Mouse (Mus musculus): ENCODE measurements around the gene Ppp1r14d. TPM values are rescaled to one million over a fixed set of nuclear protein-coding genes. Genes with fewer than 3 reads are reported as not detected.
A peak's percentile ranks its signal among the peaks of the same experiment; 100 is the strongest.

Gene Ppp1r14d
- 0.72 and 1.4 TPM in 2 replicates for polyA plus RNA-seq (2012; rRNA removed)

DNA sequence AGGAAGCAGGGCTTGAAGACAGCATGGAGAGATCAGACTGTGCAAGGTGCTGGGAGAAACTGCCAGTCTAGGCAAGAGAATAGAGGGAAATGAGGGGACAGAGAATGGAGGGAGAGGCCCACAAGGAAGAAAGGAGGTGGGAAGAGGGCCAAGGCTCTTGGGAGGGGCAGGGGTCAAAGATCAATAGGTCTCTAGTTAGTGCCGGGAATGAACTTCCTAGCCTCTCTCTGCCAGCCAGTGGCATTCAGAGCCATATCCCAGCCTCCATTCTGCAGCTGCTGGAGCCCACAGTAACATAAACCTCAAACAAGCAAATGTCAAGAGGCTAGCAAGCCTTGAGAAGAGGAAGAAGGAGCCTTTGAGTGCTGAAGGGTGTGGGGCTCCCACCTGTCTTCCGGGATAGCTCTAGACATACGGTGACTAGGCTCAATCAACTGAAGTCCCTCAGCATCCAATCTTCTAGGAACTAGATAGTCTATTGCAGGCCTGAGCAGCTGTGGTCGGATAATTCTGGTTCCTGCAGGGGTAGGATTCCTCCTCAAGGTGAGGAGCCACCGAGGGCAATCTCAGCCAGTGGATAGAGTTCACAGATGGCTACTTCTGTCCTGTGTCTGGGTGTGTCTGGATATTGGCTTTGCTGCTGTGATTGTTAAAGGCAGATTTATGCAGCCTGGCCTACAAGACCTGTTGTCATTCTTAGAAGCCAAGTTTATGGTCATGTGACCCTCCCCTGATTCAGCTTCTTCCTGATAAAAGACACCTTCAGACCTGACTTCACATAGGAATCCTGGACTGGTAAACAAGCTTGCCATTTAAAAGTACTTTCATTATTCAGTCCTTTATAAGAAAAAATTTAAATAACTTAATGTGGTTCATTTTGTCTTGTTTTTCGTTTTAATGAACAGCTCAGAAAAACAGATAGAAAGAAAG is at the start of gene Ppp1r14d:
Gene Ppp1r14d, minus strand, starts transcription at position 132 of the 930 bp plus-strand sequence.
- DNase-seq (ENCODE audit: low spot score) = no peak

DNA sequence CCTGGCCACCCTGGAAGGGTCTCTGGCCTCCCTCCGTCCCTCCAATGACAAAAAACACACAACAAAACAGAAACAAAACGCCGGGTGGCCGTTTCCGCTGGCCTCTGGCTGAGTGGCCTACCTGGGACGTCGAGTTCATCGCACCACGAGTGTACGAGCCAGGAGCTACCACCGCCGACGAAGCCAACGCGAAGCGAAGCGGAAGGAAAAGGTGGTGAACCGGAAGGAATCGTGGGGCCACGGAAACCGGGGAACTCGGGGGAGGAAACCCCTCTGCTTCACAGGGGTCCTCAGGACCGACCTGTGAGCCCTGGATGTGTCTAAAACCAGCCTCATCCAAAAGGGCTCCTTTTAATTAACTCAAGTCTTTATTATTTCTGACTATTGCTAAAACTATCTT is 48.1 kb upstream of the Ppp1r14d start:
- DNase-seq (ENCODE audit: low spot score) = no peak

DNA sequence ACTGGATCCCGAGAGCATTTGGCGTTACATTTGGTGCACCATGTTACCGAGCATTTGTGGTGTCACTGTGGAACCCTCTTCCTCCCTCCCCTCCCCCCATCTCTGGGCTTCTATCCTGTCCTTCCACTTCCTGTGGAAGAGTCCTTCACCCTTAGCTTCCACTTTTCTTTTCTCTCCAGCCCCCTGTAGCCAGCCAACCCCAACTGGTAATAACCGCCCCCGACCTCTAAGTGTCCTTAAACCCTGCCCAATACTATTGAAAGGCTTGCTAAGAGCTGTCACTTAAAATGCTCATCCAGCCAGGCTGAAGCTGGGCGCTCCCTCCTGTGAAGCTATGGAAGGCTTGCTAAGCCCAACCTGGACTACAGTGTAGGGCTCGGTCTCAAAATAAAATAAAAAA is 47.2 kb upstream of the Ppp1r14d start:
- no peak for DNase-seq (ENCODE audit: low spot score)

DNA sequence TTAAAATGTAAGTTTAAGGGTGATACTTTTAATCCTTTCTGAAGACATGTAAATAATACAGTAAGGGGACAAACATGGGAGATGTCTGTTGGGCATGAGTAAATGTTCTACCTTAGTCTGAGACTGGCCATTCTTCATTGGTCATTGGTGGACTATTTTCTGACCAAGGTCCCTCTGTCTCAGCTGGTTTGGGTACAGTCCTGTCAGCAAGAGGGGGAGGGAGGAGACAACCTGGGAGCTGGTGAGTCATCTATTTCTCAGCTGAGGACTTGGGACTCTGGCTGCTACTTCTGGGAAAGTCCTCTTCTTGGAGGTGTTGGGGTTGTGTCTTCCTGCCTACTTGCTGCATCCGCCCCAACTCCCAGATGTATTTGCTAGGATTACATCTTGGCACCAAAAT is 44.4 kb upstream of the Ppp1r14d start:
- DNase-seq (ENCODE audit: low spot score) = no peak

DNA sequence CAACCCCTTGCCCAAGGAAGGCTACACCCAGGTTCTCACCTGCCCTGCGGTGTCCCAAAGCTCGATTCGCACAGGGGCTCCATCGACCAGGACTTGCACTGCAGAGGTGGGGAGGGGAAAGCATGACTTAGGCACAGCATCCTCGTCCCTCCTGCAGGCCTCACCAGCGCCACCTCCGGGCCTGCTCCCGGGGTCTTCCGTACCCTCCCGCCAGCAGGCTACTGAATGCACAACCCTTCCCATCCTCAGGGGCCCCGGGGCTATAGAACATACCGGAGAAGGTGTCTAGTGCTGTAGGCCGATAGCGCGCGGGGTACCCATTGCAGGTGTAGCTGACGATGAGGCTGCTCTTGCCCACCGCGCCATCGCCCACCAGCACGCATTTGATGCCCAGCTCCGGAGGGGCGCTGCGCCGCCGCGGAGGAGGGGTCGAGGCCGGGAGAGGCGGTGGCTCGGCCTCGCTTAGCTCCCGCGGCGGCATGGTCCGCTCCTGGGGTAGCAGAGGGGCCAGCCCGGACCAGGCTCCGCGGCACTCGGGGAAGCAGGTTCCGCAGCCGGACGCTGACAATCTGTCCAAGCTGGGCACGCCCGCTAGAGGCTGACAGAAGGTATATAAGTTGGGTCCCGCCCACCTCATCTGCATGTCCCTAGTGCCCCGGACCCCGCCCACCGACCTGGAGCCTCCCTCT is 41.1 kb upstream of the Ppp1r14d start, which contains the start of gene Rhov:
Gene Rhov, minus strand, starts transcription at position 630 of the 689 bp plus-strand sequence.
- peak; percentile 63 for DNase-seq (ENCODE audit: low spot score)

DNA sequence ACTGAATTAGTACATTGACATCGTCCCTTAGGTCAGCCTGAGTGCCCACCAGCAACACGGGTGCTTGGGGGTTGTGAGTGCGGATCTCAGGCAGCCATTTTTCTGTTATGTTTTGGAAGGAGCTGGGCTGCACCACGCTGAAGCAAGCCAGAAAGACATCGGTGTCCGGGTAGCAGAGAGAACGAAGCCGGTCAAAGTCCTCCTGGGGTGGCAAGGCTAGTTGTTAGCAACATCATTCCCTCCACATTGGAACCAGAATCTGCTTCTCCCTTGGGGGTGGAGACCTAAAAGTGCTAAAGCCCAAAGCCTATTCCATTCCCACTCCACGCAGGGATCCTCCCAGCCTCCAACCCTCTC is 40.6 kb upstream of the Ppp1r14d start:
- DNase-seq (ENCODE audit: low spot score) = no peak

DNA sequence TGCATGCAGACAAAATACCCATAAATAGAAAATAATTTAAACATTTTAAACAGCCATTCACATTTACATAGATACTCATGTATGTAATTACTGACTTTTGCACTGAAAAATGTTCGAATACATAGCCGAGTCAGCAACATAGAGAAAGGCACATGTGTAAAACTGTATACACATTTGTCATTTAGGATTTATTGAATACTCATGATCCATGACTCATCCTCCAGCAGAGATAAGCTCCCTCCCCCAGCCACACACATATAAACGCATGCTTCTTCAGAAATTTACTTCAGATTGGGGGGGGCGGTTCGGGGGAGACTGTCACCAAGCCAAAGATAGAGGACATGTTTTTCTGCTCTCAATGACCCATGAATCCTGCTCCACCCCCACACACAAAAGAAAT is 34.1 kb upstream of the Ppp1r14d start:
- DNase-seq (ENCODE audit: low spot score) = no peak

DNA sequence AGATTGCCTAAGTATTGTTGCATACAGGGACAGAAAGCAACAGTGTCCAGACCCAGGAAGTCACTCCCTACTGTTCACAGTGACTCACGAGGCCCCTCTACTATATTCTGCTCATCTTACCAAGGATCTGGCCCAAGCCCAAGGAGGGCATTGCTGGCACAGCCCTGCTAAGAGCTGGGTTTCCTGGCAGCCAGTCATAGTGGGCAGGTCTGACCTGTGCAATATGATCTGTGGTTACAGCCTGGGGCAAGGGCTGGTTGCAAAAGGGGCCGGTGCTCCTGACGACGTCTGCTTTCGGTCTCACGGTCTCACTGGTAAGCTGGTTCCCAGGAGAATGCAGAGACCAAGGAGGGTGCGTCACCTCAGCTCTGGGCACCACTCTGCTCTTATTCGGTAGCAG is 33.3 kb upstream of the Ppp1r14d start:
- DNase-seq (ENCODE audit: low spot score) = no peak

DNA sequence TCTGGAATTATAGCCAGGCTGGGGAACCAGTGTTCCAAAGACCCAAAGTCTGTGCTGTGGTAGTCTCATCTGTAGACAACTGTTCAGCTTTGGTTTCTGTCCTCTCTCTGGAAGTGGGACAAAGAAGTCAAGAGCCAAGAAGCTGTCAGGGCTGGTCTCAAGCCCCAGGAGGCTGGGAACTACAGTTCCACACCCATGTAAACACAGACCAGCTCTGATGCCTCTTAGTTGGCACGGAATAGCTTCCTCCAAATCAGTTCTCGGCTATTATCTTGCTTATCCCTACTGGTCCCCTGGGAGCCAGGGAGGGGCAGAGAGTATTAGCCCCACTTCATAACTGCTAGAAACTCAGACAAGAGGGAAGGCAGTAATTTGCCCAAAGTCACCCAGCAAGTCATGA is 31.6 kb upstream of the Ppp1r14d start:
- no peak for DNase-seq (ENCODE audit: low spot score)

DNA sequence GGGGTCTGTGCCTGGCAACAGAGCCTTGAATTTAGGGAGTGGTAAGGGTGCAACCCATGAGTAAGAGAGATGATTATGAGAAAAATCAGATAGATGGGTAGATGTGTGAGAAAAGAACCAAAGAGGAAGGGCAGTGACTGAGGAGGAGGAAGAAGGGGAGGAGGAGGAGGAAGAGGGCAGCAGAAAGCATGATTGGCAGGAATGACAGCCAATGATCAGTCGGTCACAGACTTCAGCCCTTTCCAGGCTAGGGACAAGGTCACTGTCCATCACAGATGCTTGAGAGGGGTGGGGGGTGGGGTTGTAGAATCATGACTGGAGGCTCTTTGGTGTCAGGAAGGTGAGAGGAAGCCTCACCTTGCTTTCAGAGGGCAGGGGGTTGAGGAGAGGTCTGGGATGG is 30.8 kb upstream of the Ppp1r14d start:
- DNase-seq (ENCODE audit: low spot score) = no peak

DNA sequence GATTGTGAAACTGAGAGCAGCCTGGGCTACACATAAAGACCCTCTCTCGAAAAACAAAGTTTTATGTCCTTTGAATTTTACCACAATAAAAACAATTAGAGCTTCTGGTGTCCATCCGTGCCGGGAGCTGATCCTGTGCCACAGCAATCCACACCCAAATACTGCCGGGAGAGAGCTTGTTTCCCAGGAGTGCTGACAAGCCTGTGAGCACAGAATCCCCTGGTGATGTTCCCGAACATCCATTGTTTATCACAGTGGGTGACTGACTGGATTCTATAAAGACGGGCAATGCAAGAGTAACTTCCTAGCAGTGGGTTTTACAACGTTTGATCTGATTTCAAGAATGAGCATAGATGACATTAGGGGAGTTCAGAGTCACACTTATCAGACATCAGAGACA is 25.3 kb upstream of the Ppp1r14d start:
- DNase-seq (ENCODE audit: low spot score) = no peak

DNA sequence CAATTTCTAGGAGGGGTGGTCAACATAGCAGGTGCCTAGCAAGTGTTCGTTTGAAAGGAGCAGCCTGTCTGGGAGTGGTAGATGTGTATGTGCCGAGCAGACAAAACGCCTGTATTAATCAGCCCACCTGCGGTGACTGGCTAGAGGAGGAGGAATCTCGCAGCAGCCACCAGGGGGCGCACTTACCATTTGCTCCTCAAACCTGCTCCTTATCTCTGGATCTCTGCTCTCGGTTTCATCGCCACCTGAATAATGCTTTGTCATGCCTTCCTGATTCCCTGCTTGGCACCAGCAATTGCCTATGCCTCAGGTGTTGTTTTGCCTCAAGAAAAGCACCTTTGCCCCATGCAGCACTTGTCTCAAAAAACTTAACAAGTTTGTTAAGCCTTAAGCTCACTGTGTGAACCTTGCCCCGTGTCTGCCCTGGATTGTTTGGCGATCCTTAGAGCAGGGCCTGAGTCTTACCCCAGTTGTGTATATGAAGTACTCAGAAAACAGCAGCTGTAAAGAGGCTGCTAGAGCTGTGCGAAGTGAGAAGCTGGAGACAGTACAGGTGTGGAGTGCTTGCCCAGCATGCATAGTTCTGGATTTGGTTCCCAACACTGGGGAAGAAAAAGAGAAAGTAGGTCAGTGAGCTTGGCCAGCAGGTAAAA is 21.2 kb upstream of the Ppp1r14d start:
- peak; percentile 85 for DNase-seq (ENCODE audit: low spot score)

DNA sequence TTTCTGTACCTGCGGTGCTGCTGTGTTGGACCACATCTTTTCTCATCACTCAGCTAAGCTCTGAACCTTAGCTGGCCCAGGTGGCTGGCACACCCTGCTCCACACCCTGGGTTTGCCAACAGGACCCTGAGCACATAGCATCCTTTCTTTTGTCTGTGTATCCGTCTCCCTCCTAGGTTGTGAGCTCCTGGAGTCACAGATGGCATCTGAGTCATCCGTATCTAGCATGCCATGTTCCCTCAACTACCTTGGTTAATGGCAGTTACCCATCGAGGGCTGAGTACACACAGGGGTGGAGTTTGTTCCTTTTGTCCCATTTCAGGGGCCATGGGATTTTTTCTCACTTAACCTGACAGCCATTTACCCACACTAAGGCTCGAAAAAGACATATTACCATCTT is 20.7 kb upstream of the Ppp1r14d start:
- DNase-seq (ENCODE audit: low spot score) = no peak

DNA sequence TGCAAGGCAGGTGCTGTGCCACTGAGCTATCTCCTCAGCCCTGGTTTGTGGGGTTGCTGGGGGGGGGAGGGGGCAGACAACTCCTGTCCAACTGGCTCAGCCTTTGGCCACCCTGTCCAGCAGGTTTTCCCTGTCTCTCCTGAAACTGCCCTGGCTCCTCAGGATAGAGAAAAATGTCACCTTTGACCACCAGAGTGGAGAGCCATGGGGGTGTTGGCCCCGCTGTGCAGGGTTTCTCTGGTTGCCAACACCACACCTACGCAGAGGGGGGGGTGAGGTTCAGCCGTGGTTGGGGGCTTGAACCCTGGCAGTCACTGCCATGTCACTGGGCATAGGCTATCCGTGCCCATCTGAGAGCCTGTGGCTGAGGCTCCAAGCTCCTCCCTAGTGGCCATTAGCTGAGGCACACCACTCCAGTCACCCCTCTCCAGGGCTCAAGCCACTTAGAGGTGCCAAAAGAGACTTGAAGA is 19.9 kb upstream of the Ppp1r14d start:
- DNase-seq (ENCODE audit: low spot score) = no peak

DNA sequence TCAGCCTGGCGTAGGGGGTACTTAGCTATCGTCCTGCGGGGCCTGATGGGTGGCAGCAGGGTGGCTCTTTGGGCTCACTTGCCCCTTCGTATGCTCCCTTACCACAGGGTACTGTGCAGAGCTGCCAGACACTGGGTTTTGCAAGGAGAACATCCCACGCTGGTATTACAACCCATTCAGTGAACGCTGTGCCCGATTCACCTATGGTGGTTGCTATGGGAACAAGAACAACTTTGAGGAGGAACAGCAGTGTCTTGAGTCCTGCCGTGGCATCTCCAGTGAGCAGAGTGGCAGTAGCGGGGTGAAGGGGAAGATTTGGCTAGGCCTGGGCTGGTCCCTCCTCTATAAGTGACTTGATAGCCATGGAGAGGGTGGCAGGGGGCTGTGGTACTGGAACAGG is 18.2 kb upstream of the Ppp1r14d start:
- no peak for DNase-seq (ENCODE audit: low spot score)

DNA sequence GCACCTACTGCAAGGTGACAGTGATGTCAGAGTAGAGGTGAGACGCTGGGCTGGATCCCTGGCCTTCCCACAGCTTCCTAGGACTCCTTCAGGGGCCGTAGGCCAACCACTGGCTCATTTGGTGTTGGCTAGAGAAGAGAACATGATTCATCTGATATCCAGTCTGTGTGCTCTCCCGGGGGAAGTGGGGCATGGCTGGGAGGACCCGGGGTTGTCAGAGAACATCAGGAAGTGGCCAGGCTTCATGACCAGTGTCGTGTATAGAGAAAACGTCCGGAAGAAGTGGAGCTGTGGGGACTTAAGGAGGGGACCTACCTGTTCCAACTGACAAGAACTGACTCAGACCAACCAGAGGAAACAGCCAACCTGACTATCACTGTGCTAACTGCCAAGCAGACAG is 15.5 kb upstream of the Ppp1r14d start:
- no peak for DNase-seq (ENCODE audit: low spot score)

DNA sequence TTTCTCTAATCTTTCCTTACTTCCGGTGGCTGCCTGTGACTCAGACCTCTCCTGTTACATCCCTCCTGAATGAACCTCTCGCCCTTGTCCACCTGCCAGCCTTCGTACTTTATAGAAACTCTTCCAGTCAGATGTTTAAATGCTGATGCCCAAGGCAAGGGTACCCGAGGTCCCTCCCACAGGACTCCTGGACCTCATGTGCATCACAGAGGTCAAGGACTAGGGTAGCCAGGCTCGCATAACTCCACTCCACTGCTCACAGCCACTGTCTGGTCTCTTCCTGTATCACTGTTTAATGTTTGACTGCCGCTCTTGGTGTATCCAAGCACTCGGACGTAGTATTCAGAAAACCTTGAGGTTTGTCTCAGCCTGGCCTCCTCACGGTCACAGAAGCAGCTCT is 12.8 kb upstream of the Ppp1r14d start:
- no peak for DNase-seq (ENCODE audit: low spot score)

DNA sequence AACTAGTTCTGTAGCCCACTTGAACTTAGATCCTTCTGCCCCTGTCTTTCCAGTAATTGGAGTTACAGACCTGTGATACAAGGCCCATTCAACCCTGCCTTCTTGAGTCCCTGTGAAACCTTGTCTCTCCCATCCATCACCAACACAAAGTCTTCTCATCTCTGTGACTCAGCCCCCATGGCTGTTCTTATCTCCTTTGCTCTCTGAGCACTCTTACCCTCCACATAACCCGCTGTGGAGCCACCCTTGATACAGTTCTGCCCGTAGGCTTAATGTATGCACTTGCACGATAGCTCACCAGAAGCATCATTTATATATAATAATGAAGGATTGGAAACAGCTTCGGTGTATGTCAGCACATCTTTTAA is 11.1 kb upstream of the Ppp1r14d start:
- no peak for DNase-seq (ENCODE audit: low spot score)

DNA sequence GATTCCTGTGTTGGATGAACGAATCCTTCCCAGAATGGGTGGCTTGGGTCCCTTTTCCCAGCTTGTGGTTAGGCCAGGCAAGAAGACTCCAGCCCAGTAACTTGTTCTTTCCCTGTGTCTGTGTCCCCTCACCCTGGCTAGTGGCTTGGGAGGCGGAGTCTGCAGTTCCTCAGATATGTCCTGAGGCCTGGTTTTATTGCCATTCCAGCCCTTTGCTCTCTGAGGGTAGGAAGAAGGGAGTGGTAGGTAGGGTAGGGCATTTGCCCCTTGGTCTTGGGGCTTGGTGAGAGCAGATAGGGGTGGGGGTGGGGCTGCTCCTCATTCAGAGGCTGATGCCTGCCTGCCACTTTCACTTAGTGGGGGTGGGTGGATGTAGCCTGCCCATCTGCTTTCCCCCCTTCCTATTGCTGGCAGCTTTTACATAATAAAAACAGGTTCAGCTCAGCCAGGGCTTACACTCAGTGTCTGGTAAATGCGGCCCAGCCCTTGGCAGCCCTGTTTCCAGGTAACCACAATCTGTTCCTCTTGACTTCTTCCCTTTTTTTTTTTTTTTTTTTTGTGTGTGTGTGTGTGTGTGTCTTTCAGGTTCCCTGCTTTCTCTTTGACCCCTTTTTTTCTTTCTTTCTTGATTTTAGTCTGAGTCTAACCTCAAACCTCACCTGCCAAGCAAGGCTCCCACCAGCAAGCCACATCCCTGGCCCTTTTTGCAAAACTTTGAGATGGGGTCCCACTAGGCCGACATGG is 10.5 kb upstream of the Ppp1r14d start:
- no peak for DNase-seq (ENCODE audit: low spot score)

DNA sequence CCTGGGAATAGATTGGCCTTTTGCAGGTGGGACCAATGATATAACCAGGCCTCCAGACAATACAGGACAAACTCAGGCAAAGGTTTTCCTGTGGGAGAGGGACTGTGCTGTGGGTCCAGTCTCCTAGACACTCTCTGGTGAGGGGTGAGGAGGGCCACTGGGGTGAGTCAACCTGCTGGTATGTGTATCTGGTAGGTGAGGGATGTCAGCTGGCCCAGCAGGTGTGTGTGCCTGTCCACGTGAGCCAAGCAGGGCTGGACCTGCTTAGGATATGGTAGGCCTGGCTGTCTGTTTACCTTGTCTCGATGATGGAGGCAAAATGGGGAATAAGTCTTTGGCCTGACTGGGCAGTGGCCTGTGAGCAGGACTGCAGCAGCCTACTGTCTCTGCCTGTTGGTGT is 9.0 kb upstream of the Ppp1r14d start:
- DNase-seq (ENCODE audit: low spot score) = peak; percentile 56

DNA sequence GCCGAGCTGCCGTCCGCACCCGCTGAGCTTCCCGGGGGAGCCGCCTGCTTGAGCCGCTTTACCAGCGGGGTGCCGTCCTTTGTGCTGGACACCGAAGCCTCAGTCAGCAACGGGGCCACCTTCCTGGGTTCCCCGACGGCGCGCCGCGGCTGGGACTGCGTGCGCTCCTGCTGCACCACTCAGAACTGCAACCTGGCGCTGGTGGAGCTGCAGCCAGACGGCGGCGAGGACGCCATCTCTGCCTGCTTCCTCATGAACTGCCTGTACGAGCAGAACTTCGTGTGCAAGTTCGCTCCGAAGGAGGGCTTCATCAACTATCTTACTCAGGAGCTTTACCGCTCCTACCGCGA is 8.1 kb upstream of the Ppp1r14d start:
- DNase-seq (ENCODE audit: low spot score) = no peak
